Mouse (Mus musculus) lung, postnatal 0 days (tissue): ENCODE measurements around the gene Ddit4l. TPM values are rescaled to one million over a fixed set of nuclear protein-coding genes. Genes with fewer than 3 reads are reported as not detected.
"Not testable (repeated sequence)": the region's sequence is repeated elsewhere in the genome, so short reads cannot be mapped to it uniquely, and the experiment has no call there.

ENCODE experiments used
- ATAC-seq: fragments of 200-750 bp; cut with Nextera tagmentation; 2 replicates; pipeline ENCODE4 v1.8.0; 2017; ENCODE audit warnings: moderate library complexity
- DNase-seq: peaks from one replicate; pipeline ENCODE4 v3.0.0-alpha.2; 2016; ENCODE audit warnings: low spot score
- H3K27ac ChIP-seq: fragments of 300-500 bp; sonication (generic); 2 replicates; pipeline ENCODE4 v1.5.1; 2014; ENCODE audit warnings: antibody characterized with exemption, mild to moderate bottlenecking, low read length, mixed read lengths
- H3K27me3 ChIP-seq: fragments of 300-500 bp; sonication (generic); replicated peaks from 2 replicates; pipeline ENCODE4 v1.6.1; 2014; ENCODE audit warnings: low read length, mixed read lengths; ENCODE audit not compliant: insufficient read depth
- H3K36me3 ChIP-seq: fragments of 300-500 bp; sonication (generic); 2 replicates; pipeline ENCODE4 v1.6.1; 2014; ENCODE audit warnings: low read length, mixed read lengths; ENCODE audit not compliant: insufficient read depth
- H3K4me1 ChIP-seq: fragments of 300-500 bp; sonication (generic); 2 replicates; pipeline ENCODE4 v1.6.1; 2014; ENCODE audit warnings: antibody characterized with exemption, low read depth, low read length, mixed read lengths; ENCODE audit not compliant: insufficient read depth
- H3K4me2 ChIP-seq: fragments of 300-500 bp; sonication (generic); replicated peaks from 2 replicates; pipeline ENCODE4 v1.6.1; 2014; ENCODE audit warnings: low read depth, mild to moderate bottlenecking, low read length, moderate library complexity, mixed read lengths
- H3K4me3 ChIP-seq: fragments of 300-500 bp; sonication (generic); 2 replicates; pipeline ENCODE4 v1.5.1; 2014; ENCODE audit warnings: low read depth, low read length
- H3K9ac ChIP-seq: fragments of 300-500 bp; sonication (generic); replicated peaks from 2 replicates; pipeline ENCODE4 v1.6.1; 2014; ENCODE audit warnings: low read depth, mild to moderate bottlenecking
- H3K9me3 ChIP-seq: fragments of 300-500 bp; sonication (generic); 2 replicates; pipeline ENCODE4 v1.6.1; 2016; ENCODE audit warnings: low read length, mixed read lengths
- CTCF ChIP-seq: IDR thresholded peaks from 2 replicates; pipeline ENCODE4 v1.5.1; 2016; ENCODE audit warnings: antibody characterized with exemption, mild to moderate bottlenecking
- EP300 ChIP-seq: IDR thresholded peaks from 2 replicates; pipeline ENCODE4 v1.6.1; 2016; ENCODE audit warnings: antibody characterized with exemption, mild to moderate bottlenecking, control low read depth
- WGBS: fragments of 180-500 bp; shearing (Covaris S2); extraction: QIAGEN DNeasy Blood & Tissue Kit; methylation state at CpG from one replicate; pipeline ENCODE4 v1.1.7; 2014; 5-methylcytosine and 5-hydroxymethylcytosine counted together
- microRNA-seq: library from miRNA; unstranded; fragments of <30 nt; microRNA quantifications from one replicate; pipeline ENCODE4, GENCODE M21; 2016
- polyA plus RNA-seq: library from polyadenylated mRNA; unstranded; fragments of >200 nt; fragmentation: Nextera tagmentation; extraction: Ambion mirVana; gene quantifications from 2 replicates; pipeline ENCODE4 v1.2.1, GENCODE M21; 2015

Gene Ddit4l
- polyA plus RNA-seq, 1 experiment from 2014 or later, result 4.5 TPM

DNA sequence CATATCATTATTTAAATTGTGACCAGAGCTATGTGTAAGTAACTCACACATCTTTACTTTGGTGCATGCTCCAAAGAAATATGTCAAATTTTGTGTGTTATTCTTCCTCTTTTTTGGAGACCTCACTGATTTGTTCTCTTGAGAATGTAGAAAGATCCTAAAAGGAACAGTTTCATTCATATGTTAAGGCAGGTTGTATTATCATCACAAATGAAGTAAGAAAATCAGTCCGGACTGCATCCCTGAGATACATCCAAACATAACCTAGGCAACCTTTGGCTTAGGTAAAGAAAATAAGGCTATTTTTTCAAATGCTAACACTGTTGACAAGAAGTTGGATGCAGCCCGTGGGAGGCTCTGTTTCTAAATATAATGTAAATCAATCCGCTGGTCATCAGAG is 21.2 kb downstream of the Ddit4l start:
- no peaks in the 10 kb centered on the region for H3K4me1 ChIP-seq
- WGBS, result 79% methylated on average over 3 of the region's 3 CpGs
- DNase-seq, result no peak
- no peaks in the 10 kb centered on the region for H3K9me3 ChIP-seq
- no peak for TF ChIP-seq CTCF
- no peak for TF ChIP-seq EP300
- no peak overlapping the region for H3K4me3 ChIP-seq
- no peak overlapping the region for H3K27ac ChIP-seq
- H3K9ac ChIP-seq, result no peak overlapping the region
- no peaks in the 10 kb centered on the region for H3K36me3 ChIP-seq
- no peaks in the 10 kb centered on the region for H3K27me3 ChIP-seq
- no peak overlapping the region for H3K4me2 ChIP-seq
- ATAC-seq, result no peak

DNA sequence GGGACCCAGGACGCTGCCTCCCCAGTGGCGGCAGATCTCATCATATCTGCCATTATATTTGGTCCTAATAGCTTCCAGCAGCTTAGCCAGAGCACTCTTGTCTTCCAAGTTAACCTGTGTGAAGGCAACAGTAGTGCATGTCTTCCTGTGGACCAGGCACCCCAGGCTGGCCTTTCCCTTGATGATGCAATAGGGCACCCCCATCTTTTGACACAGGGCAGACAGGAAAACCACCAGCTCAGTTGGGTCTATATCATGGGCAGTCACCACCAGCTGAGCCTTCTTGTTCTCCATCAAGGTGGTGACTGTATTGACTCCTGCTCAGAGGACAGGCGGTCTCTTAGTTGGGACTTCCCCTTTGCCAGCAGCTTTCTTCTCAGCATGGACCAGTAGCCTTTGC is 22.7 kb downstream of the Ddit4l start:
- Histone ChIP-seq H3K4me1 (no peaks in the 10 kb centered on the region), H3K36me3 (no peaks in the 10 kb centered on the region), H3K4me2 (no peak overlapping the region), H3K9ac (no peak overlapping the region), H3K27me3 (no peaks in the 10 kb centered on the region), H3K27ac (no peak overlapping the region), H3K9me3 (no peaks in the 10 kb centered on the region), H3K4me3 (no peak overlapping the region)
- ATAC-seq (no peak), DNase-seq (no peak)
- TF ChIP-seq CTCF, result no peak
- no peak for TF ChIP-seq EP300
- 85% methylated on average over 3 of the region's 3 CpGs for WGBS

DNA sequence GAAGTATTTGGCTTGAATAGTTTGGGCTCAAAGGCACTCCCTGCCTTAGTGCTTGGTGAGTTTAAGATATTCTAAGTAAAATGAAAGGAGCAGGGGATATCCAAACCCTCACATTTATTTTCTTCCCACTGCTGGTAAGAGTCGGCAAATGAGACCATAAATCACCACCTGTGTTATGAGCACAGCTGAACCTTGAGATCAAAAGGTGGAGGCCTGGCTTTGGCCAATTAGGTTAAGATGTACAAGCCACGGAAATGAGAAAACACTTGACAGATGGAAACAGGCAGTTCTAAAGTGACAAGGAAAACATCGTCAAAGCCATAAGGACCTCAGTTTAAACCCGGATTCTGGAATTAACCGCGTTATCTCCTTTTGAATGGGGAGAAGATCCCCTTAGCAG is 23.5 kb downstream of the Ddit4l start:
- no peak for TF ChIP-seq EP300
- TF ChIP-seq CTCF, result no peak
- no peak overlapping the region for H3K4me2 ChIP-seq
- H3K36me3 ChIP-seq, result no peaks in the 10 kb centered on the region
- ATAC-seq (no peak), DNase-seq (no peak)
- no peak overlapping the region for H3K27ac ChIP-seq
- no peaks in the 10 kb centered on the region for H3K27me3 ChIP-seq
- H3K4me3 ChIP-seq, result no peak overlapping the region
- 62% methylated on average over 6 of the region's 6 CpGs for WGBS
- no peak overlapping the region for H3K9ac ChIP-seq
- no peaks in the 10 kb centered on the region for H3K4me1 ChIP-seq
- H3K9me3 ChIP-seq, result no peaks in the 10 kb centered on the region

DNA sequence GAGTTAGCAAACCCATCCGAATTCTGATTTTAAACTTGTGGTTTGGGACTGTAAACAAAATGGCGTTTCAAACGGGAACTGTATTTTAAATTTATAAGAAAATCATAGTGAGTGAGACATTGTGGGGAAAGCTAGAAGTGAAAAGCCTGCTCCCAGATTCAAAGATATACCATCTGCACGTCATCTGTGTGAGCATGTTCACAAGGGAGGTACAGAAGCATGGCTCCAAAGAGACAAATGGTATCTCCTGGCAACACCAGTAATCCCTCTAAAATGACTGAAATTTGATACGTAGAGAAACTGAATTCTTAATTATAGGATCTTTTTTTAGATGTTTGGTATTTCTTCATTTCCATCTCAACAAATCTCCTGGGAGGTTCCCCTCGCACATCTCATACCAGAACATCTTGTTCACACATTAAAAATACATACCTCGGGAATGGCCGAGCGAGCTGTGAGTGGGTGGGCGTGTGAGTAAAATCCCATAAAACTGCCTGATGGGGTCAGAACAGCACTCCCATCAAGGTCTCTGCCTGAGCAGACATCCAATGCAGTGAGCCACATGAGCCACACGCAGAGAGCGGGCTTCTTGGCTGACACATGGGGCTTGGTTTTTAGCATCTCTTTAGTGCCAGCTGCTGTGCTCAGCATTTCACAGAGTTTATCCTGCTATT is 26.2 kb downstream of the Ddit4l start:
- 67% methylated on average over 12 of the region's 12 CpGs for WGBS
- H3K27ac ChIP-seq, result no peak overlapping the region
- TF ChIP-seq EP300, result no peak
- no peak for TF ChIP-seq CTCF
- no peak overlapping the region for H3K9ac ChIP-seq
- no peaks in the 10 kb centered on the region for H3K36me3 ChIP-seq
- DNase-seq (no peak), ATAC-seq (no peak)
- no peaks in the 10 kb centered on the region for H3K4me1 ChIP-seq
- H3K4me2 ChIP-seq, result no peak overlapping the region
- no peaks in the 10 kb centered on the region for H3K9me3 ChIP-seq
- no peak overlapping the region for H3K4me3 ChIP-seq
- H3K27me3 ChIP-seq, result no peaks in the 10 kb centered on the region

DNA sequence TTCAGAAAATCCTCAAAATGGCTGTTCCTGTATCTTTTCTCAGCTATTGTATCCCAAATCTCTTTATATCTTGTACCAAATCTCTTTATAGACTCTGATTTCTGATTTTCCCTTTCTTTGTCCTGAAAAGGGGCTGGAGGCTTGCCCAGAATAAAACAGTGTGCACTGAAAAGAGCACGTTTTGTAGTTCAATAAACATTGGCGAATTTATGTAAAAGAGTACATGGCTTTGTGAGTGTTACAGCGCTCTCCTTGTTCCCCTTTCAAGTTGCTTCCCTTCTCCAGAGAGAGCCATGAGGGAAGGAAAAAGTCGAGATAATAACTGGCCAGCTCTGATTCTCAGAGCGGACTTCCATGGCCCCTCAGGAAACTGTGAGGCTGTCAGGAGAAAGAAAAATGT is 27.7 kb downstream of the Ddit4l start:
- no peak overlapping the region for H3K4me2 ChIP-seq
- no peak overlapping the region for H3K27ac ChIP-seq
- DNase-seq, result no peak
- H3K9me3 ChIP-seq, result no peaks in the 10 kb centered on the region
- no peak for ATAC-seq
- H3K36me3 ChIP-seq, result no peaks in the 10 kb centered on the region
- H3K4me1 ChIP-seq, result no peaks in the 10 kb centered on the region
- H3K4me3 ChIP-seq, result no peak overlapping the region
- no peaks in the 10 kb centered on the region for H3K27me3 ChIP-seq
- WGBS, result 58% methylated on average over 5 of the region's 5 CpGs
- TF ChIP-seq CTCF (no peak), EP300 (no peak)
- no peak overlapping the region for H3K9ac ChIP-seq

DNA sequence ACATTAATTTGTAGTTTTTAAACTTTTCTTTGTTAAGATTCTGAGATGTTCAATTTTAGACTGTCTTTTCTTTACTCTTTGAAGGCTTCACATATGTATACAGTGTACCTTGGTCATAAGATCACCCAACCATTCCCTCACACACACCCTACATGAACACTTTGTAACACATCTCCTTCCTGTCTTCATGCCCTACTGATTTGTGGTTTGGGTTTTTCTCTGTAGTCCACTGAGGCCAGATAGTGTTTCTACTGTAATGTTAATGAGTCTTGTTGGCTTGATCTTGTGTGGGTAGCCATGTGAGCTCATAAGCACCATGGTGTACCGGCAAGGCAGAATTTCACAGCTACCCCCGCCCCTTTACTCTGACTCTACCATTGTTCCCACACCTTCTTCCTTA is 31.4 kb downstream of the Ddit4l start:
- 93% methylated on average over 2 of the region's 2 CpGs for WGBS

DNA sequence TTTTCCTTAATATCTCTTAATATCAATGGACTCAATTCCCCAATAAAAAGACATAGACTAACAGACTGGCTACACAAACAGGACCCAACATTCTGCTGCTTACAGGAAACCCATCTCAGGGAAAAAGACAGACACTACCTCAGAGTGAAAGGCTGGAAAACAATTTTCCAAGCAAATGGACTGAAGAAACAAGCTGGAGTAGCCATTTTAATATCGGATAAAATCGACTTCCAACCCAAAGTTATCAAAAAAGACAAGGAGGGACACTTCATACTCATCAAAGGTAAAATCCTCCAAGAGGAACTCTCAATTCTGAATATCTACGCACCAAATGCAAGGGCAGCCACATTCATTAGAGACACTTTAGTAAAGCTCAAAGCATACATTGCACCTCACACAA is 49.8 kb downstream of the Ddit4l start, which contains the start of gene Gm21962:
Gm21962 (plus strand) TSS at position 301 of the 400 bp plus-strand sequence.
- not testable (repeated sequence) for H3K27me3 ChIP-seq, ATAC-seq, H3K4me2 ChIP-seq, H3K4me3 ChIP-seq, H3K9ac ChIP-seq, DNase-seq, H3K27ac ChIP-seq, H3K9me3 ChIP-seq, H3K36me3 ChIP-seq, H3K4me1 ChIP-seq
- no CpG with 5 or more reads among the region's 3 CpGs for WGBS

More for the DNA sequence above, 31.4 kb downstream of the Ddit4l start:
- H3K27me3 ChIP-seq, result no peaks in the 10 kb centered on the region
- no peak overlapping the region for H3K27ac ChIP-seq
- H3K4me2 ChIP-seq, result no peak overlapping the region
- no peaks in the 10 kb centered on the region for H3K4me1 ChIP-seq
- no peak overlapping the region for H3K9ac ChIP-seq
- TF ChIP-seq CTCF (no peak), EP300 (no peak)
- no peaks in the 10 kb centered on the region for H3K36me3 ChIP-seq
- H3K4me3 ChIP-seq, result no peak overlapping the region
- DNase-seq (no peak), ATAC-seq (no peak)
- H3K9me3 ChIP-seq, result no peaks in the 10 kb centered on the region

Small RNAs within 50 kb of the gene (microRNA-seq; reads per million reads assigned to microRNA genes)
- gene Gm22468, result not detected

Other genes starting within 250 kb of the Ddit4l start
- gene Gm21962, start 49.9 kb downstream of the Ddit4l start, polyA plus RNA-seq, result not detected in 2 replicates
- 577 and 614 TPM in 2 replicates for gene H2afz, start 242.9 kb downstream of the Ddit4l start, polyA plus RNA-seq
- gene Dnajb14, start 246.1 kb downstream of the Ddit4l start, polyA plus RNA-seq, result 10.0 and 12.4 TPM in 2 replicates